Mouse (Mus musculus): Measurements from ENCODE around the gene Gdpd1.

DNA sequence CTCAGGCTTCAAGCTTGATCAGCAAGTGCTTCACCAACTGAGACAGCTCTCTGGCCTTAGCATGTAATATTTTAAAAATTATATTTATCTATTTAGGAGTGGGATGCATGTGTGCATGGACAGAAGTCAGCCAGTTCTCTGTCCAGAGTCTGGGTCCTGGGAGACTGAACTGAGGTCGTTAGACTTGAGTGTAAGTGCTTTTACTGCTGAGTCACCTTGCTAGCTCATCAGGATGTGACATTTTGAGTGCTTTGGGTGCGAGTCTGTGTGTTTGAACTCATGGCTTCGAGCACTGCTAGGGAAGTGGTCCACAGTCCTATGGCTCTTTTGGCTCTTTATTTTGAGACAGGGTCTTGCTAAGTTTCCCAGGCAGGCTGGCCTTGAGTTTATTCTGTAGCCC, 30.8 kb downstream of the Gdpd1 start:
- TF ChIP-seq CTCF (IDR thresholded peaks at IDR 0.05 in 2 of 3, conservative IDR thresholded peaks at IDR 0.05 in 1 of 3; ENCODE audit: control insufficient read depth in 1 of 3, insufficient read depth in 1 of 3, low read depth in 2 of 3, low read length in 3 of 3, poor library complexity in 1 of 3, severe bottlenecking in 1 of 3) = no peak
- TF ChIP-seq HCFC1 (IDR thresholded peaks at IDR 0.05; ENCODE audit: low read depth, low read length) = no peak
- TF ChIP-seq MXI1 (IDR thresholded peaks at IDR 0.05; ENCODE audit: low read depth, low read length) = no peak
- TF ChIP-seq MAX (IDR thresholded peaks at IDR 0.05; ENCODE audit: low read length) = no peak
- no peak for TF ChIP-seq TAL1 (IDR thresholded peaks at IDR 0.05; ENCODE audit: low read length)
- no peak for TF ChIP-seq ETS1 (IDR thresholded peaks at IDR 0.05; ENCODE audit: low read depth, low read length)
- no peak for TF ChIP-seq MAFK (IDR thresholded peaks at IDR 0.05; ENCODE audit: borderline replicate concordance, low read depth, low read length)
- no peak for TF ChIP-seq USF2 (IDR thresholded peaks at IDR 0.05; ENCODE audit: borderline replicate concordance in 1 of 2, insufficient read depth in 1 of 2, low read depth in 1 of 2, low read length in 2 of 2)
- TF ChIP-seq POLR2A (IDR thresholded peaks at IDR 0.05; ENCODE audit: control insufficient read depth in 1 of 2, insufficient read depth in 1 of 2, low read depth in 1 of 2, low read length in 2 of 2, poor library complexity in 1 of 2) = no peak

Measured in MEL (cell line).